Mouse (Mus musculus) left cerebral cortex, postnatal 25 days (tissue): ENCODE results near the gene Gm3629. TPM values are rescaled to one million over a fixed set of nuclear protein-coding genes. Genes with fewer than 3 reads are reported as not detected.
"Not testable (repeated sequence)": the region's sequence is repeated elsewhere in the genome, so short reads cannot be mapped to it uniquely, and the experiment has no call there.

Experiments used
- DNase-seq, 2 experiments: peaks; one replicate each; pipeline ENCODE4 v3.0.0; 2022; ENCODE audit warnings: low spot score in 2 of 2, mixed read lengths in 1 of 2
- intact Hi-C: fragments of 180-260 bp; cut with DNase I; formaldehyde crosslinking; loops from one replicate; pipeline ENCODE4 v1.15.1; 2025
- total RNA-seq, 2 experiments: library from RNA; stranded (reverse); gene quantifications; 2 replicates each; pipeline ENCODE4 v1.2.3; 2021

Gm3629 gene
- under 1 TPM; 0.39 to 0.85 TPM for total RNA-seq

DNA sequence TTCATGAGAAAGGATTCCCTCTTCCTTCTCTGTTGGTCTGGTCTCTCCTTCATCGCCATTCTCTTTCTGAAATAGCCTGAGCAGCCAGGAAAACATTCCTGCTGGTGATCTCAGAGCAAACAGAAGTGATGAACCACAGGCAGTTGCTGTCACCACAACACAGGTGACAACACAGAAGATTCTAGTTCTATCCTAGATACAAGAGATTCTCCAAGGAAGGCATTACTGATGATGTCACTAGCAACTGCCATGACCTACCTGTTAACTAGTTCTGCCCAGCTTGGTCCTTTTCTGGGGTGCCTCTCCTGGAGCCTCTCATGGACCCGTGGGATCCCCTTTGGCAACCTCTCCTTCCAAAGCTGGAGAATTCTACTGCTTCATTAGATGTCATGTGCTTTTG lies at the start of gene Gm3629:
TSS of gene Gm3629 (minus strand) at position 101 of the 400 bp plus-strand sequence.
- intact Hi-C loops, DNase-seq: not testable (repeated sequence)

DNA sequence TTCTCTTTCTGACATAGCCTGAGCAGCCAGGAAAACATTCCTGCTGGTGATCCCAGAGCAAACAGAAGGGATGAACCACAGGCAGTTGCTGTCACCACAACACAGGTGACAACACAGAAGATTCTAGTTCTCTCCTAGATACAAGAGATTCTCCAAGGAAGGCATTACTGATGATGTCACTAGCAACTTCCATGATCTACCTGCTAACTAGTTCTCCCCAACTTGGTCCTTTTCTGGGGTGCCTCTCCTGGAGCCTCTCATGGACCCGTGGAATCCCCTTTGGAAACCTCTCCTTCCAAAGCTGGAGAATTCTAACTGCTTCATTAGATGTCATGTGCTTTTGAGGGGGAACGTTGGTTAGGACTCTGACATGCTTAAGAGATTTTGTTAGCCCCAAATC lies 31.9 kb upstream of the Gm3629 start, which contains the start of gene Gm3460:
TSS of gene Gm3460 (minus strand) at position 101 of the 400 bp plus-strand sequence.
- DNase-seq, intact Hi-C loops: not testable (repeated sequence)

DNA sequence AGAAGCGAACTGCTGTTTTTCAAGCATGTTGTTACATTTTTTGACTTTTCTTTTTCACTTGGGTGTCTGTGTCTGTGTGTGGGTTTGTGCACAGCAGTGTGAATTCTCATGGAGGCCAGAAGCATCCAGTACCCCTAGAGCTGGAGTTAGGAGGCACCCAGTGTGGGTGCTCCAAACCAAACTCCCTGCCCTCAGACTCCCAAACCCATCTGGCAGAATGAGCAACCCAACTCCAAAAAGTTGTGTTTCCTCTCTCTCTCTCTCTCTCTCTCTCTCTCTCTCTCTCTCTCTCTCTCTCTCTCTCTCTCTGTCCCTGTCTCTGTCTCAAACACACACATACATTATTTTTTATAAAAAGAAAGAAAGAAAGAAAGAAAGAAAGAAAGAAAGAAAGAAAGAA lies 16.0 kb upstream of the Gm3629 start:
- DNase-seq = peak; percentile 1 to 2
- intact Hi-C loops = not testable (repeated sequence)

DNA sequence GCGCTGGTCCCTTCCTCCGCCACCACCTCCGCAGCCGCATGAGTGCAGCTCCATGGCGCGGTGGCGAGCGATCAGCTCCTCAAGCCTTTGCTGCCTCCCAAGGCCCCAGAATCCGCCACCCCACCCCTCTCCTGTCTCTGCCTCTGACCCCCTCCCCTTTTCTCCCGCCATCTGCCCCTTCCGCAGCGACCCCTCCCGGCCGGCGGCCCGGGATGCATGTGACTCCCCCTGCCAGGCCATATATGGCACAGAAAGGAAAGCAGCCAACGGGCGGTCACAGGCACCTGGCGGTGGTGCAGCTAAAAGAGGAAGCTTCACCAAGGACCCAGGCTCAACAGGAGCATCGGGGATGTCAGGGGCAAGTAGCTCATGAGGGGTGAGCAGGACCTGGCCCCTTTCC lies 14.6 kb upstream of the Gm3629 start:
- DNase-seq = peak; percentile 6
- intact Hi-C loops = not testable (repeated sequence)

DNA sequence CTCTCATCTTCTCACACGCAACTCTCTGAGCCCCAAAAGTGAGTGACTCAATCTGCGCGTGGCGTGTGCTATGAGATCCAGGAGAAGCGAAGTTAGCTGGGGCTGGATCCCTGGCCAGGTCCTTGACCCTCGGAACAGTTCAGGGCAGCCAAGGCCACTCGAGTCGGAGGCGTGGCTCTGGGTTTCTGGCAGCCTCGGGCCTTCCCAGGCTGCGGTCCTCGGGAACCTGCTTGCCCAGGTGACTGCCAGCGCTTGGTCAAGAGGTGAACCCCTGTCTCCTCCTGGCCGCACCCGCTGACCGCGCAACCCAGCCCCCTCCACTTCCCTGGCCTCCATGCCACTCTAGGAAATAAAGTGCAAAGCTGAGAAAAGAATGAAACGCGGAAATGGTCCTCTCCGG lies 14.1 kb upstream of the Gm3629 start:
- DNase-seq = peak in 1 of 2 experiments; percentile 1
- intact Hi-C loops = not testable (repeated sequence)

DNA sequence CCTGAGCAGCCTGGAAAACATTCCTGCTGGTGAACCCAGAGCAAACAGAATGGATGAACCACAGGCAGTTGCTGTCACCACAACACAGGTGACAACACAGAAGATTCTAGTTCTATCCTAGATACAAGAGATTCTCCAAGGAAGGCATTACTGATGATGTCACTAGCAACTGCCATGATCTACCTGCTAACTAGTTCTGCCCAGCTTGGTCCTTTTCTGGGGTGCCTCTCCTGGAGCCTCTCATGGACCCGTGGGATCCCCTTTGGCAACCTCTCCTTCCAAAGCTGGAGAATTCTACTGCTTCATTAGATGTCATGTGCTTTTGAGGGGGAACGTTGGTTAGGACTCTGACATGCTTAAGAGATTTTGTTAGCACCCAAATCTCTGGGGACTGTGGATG lies 53.2 kb downstream of the Gm3629 start, which contains the start of gene Gm8356:
TSS of gene Gm8356 (minus strand) at position 101 of the 400 bp plus-strand sequence.
- DNase-seq, intact Hi-C loops: not testable (repeated sequence)

Other genes with a start within 250 kb of the Gm3629 start
- gene Gm3618, start 246.9 kb downstream of the Gm3629 start, total RNA-seq = not detected
- gene Gm16440, start 200.3 kb downstream of the Gm3629 start, total RNA-seq = not detected
- under 1 TPM; 0.32 to 0.89 TPM for gene Gm3591, start 178.1 kb downstream of the Gm3629 start, total RNA-seq
- not detected for gene Gm3594, start 146.0 kb downstream of the Gm3629 start, total RNA-seq
- not detected for gene Gm8356, start 53.3 kb downstream of the Gm3629 start, total RNA-seq
- gene Gm3460, start 31.8 kb upstream of the Gm3629 start, total RNA-seq = not detected
- gene Gm10251, start 93.6 kb upstream of the Gm3629 start, total RNA-seq = under 1 TPM in 1 of 2 experiments, not detected in 1; 0.21 TPM
- not detected for gene Gm8050, start 129.6 kb upstream of the Gm3629 start, total RNA-seq
- gene Gm3636, start 151.7 kb upstream of the Gm3629 start, total RNA-seq = 1 to 10 TPM; 3.5 to 3.6 TPM
- gene Gm8362, start 183.8 kb upstream of the Gm3629 start, total RNA-seq = not detected
- not detected for gene Gm3642, start 249.7 kb upstream of the Gm3629 start, total RNA-seq